Mouse (Mus musculus): Measurements from ENCODE around the gene 1810037I17Rik.
A peak's percentile ranks its signal among the peaks of the same experiment; 100 is the strongest.

1810037I17Rik gene

DNA sequence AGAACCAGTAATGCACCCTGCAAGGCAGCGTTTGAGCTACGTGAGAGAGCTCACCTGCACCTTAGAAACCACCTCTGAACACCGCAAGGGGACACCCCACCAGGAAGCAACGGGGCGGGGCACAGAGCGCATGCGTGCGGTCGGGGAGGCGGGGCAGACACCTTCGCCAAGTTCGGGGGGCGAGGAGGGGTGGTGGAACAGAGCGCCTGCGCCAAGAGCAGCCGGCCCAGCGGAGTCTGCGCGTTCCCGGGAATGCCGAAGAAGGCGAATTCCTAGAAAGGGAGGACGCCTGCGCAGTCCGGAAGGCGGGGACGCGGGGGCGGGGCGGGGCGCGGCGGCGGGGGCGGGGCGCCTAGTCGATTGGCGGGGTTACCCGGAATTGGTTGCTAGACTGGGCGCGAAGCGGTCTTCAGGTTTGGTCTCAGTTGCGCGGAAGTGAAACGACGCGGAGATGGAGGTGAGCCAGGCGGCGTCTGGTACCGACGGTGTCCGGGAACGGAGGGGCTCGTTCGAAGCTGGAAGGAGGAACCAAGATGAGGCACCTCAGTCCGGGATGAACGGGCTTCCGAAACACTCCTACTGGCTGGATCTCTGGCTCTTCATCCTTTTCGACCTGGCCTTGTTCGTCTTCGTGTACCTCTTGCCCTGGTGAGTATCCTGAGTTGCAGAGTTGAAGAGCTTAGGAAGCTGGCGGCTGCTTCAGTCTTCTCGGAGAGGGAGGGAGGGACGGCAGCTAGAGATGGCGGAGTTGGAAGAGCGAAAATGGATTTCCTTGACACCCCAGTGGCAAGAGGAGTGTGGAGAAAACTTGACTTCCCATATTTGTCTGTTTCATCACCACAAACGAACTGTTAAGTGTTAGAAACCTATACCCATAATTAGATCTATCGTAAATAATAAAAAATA lies at the start of gene 1810037I17Rik:
TSS of gene 1810037I17Rik (plus strand) at position 195 of the 906 bp plus-strand sequence.
- DNase-seq (ENCODE audit: low read depth, low spot score), result peak; percentile 98

DNA sequence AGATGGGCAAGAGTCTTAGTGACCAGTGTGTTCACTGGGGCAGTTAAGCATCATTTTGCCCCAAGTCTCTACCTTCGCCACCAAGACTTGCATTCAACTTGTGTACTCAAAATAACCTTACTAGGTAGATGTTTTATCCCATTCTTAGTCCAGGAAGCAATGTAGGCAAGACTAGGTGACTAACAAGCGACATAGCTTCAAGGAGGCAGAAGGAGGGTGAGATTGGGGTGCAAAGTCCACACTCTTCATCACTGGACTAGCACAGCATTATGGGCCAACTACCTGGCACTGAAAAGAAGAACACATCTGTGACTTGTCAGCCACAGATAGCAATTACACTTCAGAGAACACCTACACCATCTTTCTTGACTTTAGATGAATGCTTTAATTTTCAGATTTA lies 47.1 kb upstream of the 1810037I17Rik start:
- no peak for DNase-seq (ENCODE audit: low read depth, low spot score)

DNA sequence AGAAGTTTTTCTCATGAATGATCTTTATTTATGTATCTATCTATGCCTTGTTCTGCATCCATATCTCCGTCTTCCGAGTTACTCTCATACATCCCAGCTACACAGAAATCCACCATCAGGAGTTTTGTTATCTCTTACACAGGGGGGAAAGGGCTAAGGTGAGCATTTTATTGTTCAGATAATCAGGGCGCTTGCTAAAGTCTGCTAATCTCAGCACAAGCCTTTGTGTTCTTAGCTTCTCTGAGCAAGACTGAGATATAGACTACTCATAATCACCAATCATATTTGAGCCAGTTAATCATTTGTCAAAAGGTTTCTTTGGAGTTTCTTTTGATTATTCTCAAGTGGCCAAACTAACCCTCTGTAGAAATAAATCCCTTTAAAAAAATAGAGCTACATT lies 46.5 kb upstream of the 1810037I17Rik start:
- DNase-seq (ENCODE audit: low read depth, low spot score), result no peak

DNA sequence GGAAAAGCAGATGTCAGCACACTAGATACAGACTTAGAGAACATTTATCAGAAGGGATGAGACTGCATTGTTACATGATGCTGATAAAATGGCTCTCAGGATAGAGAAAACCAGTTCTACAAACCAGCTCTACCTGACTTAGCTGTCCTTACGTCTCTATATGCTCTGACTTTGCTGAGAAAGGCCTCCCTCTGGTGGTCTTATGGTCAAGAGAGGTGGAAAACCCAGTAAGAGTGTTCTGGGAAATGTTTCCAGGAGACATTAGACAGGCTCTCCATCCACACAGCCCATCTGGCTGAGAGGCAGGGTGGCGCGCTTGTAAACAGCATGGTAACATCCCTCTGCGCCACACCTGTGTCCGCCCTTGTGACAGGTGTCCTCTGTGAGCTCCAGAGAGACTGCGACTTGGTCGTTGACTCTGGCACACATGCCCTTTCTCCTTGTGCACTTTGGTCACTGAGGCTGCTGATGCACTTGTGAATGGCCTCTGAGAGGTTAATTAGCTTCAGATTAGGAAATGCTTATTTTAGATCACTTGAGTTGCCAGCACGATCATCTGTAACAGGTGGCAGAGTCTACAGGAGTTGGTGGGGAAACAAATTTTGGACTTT lies 45.2 kb upstream of the 1810037I17Rik start:
- no peak for DNase-seq (ENCODE audit: low read depth, low spot score)

DNA sequence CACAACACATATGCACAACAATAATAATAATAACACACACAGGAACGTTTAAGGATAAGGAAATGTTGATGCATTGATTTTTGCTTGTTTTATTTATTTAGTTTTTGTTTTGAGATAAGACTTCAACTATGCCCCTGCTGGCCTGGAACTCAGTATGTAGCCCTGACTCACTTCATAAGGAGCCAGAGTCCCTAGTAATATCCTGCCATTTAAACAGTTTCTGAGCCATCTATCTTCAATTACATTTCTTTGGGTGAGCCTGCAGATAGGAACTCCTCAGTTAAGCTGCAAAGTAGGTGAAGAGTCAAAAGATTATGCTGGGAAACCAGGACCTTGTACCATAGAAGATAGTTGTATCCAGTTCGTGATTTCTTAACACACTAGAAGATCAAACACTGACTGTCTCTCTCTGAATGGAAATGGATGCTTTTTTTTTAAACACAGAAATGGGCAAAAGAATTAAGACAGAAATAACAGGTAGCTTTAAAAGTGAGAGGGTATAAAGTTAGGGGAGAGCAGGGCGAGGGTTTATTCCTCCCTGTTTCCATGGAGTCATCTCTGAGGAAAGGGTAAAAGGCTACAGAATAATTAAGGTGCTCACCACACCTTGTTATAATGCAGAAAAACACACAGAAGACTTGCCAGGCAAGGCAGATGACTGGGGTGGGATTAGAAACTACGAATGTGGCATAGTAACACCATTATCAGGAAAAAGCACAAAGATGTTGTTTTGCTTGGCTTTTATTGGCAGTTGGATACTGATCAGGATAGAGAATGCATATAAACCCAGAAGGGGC lies 36.3 kb upstream of the 1810037I17Rik start:
- DNase-seq (ENCODE audit: low read depth, low spot score), result no peak

DNA sequence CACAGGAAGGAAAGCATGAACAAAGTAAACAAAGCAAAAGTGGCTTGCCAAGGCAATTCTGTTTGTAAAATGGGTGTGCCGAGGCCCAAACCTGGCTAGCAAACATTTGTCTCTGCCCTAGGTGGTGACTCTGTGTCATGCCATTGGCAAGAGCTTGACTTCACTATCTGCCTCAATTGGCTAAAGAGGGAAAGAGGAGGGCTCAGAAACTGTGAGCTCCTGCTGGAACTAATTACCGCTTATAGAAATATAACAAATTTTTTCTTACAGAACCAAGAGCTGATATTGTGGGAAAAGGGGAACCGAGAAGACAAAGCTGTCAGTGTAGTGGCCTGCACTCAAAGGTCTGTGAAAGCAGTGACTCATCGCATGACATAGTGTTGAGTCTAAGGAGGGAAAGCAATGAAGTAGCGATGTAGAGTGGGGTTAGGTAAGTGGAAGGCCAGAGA lies 35.6 kb upstream of the 1810037I17Rik start:
- no peak for DNase-seq (ENCODE audit: low read depth, low spot score)

DNA sequence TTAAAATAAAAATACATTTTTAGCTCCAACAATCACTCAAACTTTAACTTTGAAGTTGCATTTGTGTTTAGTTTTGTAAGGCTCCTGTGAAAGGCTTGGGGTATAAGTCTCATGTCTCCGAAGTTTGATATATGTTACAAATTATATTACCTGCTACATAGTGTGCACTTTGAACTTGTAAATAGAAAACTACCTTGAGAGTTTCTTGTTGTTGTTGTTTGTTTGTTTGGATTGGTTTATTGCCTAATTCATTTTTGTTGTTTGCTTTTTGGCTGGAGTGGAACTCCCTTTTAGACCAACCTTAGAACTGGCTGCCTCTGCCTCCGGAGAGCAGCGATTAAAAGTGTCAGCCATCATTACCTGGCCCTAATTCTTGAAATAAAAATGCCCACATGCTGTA lies 29.2 kb upstream of the 1810037I17Rik start, which contains the start of gene Fabp2:
TSS of gene Fabp2 (plus strand) at position 301 of the 400 bp plus-strand sequence.
- DNase-seq (ENCODE audit: low read depth, low spot score), result no peak

DNA sequence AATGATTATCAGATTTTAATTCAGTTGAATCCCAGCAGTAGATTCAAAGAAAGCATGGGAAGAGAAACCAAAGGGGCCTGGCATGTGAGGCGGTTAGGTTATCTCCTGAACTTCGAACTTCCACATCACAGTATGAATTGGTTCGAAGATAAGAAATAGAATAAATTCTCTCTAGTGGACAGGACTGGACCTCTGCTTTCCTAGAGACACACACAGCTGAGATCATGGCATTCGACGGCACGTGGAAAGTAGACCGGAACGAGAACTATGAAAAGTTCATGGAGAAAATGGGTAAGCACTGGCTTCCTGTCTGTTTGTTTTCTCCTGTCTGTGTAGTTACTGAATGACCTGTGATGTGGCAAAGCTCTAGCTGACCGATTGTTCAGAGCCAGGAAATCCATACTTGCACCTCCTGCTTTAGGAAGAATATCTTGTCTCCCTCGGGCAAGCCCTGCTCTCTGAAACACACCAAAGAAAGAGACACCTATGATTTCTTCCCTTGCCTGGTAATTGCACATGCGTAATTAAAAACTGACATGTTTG lies 28.7 kb upstream of the 1810037I17Rik start:
- no peak for DNase-seq (ENCODE audit: low read depth, low spot score)

DNA sequence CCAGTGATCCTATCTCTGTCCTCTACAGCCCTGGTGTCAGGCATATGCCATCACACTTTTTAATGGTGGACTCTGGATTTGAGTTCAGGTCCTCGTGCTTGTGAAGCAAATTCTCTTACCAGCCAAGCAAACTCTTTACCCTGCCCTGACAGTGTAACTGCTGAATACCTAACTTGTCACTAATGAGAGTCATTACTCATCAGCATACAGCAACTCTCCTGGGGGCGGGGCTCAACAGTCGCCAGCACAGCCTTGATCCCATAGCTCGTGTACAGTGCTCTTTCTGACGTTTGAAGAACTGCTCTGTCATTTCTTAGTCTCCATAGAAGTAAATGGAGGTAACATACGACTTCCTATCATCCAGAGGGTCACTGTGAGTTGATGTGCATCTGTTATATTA lies 25.7 kb upstream of the 1810037I17Rik start:
- no peak for DNase-seq (ENCODE audit: low read depth, low spot score)

DNA sequence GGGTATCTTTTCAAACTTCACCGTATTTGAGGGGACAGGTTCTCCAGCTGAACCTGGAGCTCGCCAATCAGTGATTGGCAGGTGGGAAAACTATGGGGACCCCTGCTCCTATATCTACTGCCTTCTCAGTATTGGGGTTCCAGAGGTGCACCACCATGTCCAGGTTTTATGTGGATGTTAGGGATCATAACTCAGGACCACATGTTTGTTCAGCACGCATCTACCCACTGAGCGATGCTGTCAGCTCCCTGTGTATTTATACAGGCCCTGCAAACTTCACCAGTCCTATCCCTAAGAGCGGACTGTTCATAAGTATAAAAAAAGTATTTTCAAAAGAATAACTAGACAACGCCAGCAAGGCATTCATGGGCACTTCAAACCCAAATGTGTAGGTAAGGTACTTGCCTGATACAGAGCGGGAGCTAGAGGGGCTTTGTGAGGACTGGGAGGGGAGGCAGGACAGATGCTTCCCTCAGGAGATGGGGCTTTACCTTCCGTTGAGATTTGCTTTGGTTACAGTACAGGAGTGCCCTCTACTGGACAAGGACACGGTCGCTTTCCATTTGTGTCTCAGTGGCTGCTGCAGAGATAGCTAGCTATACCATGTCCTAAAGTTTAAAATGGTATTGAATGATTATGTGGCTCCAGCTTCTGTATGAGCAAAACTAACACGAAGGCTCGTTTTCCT lies 20.1 kb upstream of the 1810037I17Rik start:
- peak; percentile 77 for DNase-seq (ENCODE audit: low read depth, low spot score)

DNA sequence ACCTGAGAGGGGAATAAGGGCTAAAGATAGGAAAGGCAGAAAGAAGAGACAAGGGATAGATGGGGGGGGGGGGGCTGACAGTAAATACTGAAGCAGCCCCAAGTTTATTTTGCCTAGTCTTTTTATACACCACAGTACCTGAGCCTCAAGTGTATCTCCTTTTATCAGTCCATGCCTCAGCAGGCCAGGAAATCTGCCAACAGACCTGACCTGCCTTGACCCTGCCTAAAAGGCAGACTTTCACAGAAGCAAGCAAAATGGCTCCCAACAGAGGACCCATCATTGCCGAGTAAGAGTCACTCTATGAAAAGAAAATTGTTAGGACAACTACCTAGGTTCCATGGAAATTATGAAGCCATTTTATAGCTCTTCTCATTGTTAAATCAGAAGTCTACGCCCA lies 16.2 kb upstream of the 1810037I17Rik start:
- DNase-seq (ENCODE audit: low read depth, low spot score), result no peak

DNA sequence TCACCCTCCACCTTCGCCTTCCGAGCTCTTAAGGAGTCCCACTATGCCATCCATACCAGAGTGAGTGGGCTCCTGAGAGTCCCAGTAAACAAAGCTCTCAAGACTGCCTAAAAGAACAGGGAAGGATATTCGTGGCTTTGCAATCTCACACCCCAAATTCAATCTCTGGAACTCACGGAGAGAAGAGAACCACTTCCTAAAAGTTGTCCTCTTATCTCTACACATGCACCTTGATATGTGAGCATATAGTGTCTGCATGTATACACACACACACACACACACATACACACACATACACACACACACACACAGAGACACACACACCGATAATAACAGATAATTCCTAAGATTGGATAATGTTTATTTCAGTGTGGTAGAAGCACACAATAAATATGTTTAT lies 8.5 kb upstream of the 1810037I17Rik start:
- no peak for DNase-seq (ENCODE audit: low read depth, low spot score)

DNA sequence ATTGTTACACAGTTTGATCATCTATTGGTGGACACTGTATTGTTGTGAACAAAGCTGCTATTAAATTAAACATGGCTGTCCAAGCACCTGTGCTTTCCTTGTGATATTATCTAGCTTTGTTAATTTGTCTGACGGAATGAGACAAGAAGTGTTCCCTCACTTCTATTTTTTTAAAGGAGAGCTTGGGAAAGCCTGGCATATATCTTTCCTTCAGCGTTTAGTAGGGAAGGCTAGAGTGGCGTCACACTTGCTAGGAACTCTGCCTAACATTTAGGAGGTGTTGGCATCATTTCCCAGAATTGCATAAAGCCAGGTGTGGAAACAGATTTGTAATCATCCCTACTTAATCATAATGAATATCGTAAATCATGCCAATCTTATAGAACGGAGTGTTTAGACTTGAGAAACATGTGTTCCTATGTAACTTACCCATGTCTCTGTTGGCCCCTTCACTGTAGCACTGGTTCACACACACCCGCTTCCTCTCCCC lies 7.8 kb upstream of the 1810037I17Rik start:
- DNase-seq (ENCODE audit: low read depth, low spot score), result no peak

DNA sequence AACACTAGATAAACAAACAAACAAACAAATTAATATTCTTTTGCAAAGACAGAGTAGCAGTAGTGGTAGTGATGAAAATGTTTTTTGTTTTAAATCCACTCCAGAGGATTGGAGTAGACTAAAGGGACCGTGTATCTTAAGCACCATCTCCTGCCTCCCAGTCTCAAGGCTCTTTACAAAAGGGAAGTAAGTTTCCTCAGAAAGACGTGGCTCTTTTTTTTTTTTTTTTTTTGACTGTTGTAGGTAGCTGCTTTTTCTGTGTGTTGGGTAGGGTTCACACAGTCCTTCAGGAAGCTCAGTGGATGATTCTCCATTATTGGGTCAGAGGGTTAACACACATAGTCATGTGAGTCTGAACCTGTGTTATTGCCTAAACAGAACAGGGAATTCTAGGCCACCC lies 5.3 kb upstream of the 1810037I17Rik start:
- no peak for DNase-seq (ENCODE audit: low read depth, low spot score)

DNA sequence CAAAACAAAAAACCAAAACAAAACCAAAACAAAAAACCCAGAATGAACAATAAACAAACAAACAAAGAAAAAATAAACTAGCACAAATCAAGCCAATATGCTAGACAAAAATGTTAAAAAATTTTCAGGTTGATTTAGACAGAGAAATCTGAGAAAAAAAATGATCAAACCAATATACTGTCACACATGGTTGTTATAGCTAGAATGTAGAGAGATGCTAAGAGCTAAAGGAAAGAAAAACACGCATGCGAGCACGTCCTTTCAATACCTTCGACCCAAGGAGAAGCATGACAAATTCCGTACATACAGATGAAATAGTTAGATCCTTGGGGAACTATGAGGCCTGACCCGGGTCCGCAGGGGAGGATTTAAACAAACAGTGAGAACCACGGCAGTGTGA lies 4.7 kb upstream of the 1810037I17Rik start, which contains the start of gene Gm10959:
TSS of gene Gm10959 (minus strand) at position 101 of the 400 bp plus-strand sequence.
- DNase-seq (ENCODE audit: low read depth, low spot score), result no peak

DNA sequence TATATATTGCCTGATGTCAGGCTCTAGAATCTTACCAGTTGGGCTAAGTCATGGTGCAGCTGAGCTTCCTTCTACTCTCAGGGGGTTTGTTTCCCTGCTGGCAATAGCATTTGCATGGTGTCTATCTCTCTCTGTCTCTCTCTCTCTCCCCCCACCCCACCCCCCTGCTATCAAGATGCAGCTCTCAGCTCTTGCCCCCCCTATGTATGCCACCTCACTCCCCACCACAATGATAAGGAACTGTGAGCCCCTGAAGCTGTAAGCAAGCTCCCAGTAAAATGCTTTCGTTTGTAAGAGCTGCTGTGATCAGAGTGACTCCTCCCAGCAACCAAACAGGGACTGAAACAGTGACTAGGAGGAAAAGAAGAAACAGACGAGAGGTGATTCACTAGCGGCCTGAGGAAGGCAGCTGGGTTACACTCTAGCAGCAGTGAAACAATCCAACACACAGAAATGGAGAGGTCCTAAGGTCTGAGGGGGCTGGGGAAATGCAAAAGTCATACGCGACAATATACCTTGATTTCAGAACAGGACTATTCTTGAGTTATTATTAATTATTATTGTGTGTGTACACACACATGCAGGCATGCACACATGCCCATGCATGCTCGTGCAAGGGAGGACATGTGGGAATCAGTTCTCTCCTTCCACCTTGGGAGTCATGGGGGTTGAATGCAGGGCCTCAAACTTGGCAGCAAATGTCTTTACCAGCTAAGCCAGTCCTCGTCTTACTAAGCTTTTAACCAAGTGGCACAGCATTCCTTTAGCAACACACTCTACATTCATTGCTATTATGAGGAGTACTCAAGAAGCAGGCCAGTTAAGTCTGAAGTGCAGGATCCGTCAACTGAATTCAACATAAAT lies 3.2 kb upstream of the 1810037I17Rik start:
- no peak for DNase-seq (ENCODE audit: low read depth, low spot score)

DNA sequence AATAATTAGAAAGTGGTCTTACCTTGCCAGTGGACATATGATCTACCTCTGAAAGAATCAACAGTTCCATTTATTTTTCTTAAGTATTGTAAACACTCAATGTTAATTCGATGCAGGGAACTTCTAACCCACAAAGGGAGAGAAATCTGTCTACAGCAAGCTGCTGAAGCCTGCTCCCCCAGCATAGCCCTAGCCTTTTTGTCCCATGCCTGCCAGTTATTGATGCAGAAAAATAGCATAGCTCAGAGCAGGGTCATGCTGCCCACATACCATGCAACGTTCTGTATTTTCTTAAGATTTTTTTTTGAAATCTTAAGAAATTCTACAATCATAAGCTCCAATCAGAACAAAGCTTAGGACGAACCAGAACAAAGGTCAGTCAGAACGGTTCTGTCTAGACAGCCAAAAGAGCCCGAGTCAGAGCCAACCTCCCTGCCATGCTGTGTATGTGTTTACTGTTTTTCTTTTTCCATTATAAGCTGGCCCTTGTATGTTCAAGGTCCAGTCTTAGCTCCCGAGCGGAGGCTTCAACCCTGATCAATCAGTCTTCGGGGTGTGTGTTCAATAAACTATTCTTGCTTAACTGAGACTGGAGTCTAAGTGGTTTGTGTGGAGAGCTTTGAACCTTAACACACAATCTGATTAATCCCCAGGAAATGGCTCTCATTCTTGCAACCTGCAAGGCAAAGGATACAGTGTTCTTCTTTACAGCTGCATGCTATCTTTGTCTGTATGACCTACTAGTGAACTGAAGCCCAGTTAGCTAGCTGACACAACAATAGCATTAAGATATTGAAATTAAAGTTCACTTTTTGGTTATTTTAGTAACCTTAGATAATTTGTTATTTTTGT lies 2.1 kb upstream of the 1810037I17Rik start:
- no peak for DNase-seq (ENCODE audit: low read depth, low spot score)

DNA sequence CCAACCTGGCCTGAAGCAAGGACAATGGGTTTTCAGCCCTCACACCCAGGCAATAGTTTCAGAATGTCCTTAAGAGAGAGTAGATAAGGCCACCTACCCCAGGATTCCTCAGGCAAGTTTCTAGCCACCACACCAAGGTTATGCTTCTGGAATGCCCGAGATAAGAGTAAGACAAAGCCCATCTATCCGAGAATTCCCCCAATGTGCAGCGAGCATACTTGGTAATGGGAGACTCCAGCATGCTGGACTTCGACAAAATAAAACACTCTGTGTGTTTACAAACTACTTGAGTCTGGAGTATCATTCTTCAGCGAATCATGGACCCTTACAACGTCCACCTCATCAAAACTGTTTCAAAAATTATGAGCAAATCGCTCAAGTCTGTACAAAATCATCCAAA lies 856 bp upstream of the 1810037I17Rik start:
- DNase-seq (ENCODE audit: low read depth, low spot score), result no peak

DNA sequence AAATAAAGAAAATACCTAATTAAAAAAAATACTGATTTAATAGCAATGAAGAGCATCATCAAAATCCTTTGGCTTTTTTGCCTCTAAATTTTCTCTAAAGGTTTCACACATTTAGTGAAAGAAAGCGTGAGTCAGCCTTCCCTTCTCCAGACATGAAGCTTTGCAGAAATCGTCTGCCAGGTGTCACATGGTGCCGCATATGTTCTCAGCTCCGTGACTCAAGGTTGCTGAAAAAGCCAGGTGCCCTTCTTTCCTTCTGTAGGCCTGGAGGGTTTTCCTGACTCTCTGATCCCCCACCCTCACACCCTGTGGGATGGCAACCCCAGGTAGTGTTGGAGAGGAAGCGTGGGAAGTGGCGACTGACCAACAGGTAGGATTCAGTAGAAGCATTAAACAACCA lies 5.7 kb downstream of the 1810037I17Rik start:
- DNase-seq (ENCODE audit: low read depth, low spot score), result peak; percentile 92
